Mouse (Mus musculus) pancreas, adult 10 weeks (tissue): Measurements from ENCODE around the gene Usp5. TPM values are rescaled to one million over a fixed set of nuclear protein-coding genes. Genes with fewer than 3 reads are reported as not detected.

ENCODE experiments used
- polyA plus RNA-seq: library from polyadenylated mRNA; stranded (reverse); fragments of 350-450 nt; fragmentation: Illumina TruSeq; extraction: RNeasy Lipid Tissue Mini Kit (QIAGEN cat#74804); gene quantifications from one replicate; pipeline ENCODE4 v1.2.3, GENCODE M21; 2015; ENCODE audit warnings: low read depth, low replicate concordance; ENCODE audit not compliant: insufficient read depth

The Usp5 gene
- 17.3 TPM for polyA plus RNA-seq

GRCm38 (mm10) chr6:124828868-124829798 lies at the start of gene Usp5, which contains the start of gene Cdca3:
Usp5 (minus strand) TSS chr6:124829484.
Cdca3 (plus strand) TSS chr6:124829547.

GRCm38 (mm10) chr6:124863658-124864298 lies 34.5 kb upstream of the Usp5 start, which contains the start of gene Gpr162:
Gpr162 (minus strand) TSS chr6:124863983.

GRCm38 (mm10) chr6:124856916-124857839 lies 27.9 kb upstream of the Usp5 start, which contains the start of gene P3h3:
P3h3 (minus strand) TSS chr6:124857752.

DNA sequence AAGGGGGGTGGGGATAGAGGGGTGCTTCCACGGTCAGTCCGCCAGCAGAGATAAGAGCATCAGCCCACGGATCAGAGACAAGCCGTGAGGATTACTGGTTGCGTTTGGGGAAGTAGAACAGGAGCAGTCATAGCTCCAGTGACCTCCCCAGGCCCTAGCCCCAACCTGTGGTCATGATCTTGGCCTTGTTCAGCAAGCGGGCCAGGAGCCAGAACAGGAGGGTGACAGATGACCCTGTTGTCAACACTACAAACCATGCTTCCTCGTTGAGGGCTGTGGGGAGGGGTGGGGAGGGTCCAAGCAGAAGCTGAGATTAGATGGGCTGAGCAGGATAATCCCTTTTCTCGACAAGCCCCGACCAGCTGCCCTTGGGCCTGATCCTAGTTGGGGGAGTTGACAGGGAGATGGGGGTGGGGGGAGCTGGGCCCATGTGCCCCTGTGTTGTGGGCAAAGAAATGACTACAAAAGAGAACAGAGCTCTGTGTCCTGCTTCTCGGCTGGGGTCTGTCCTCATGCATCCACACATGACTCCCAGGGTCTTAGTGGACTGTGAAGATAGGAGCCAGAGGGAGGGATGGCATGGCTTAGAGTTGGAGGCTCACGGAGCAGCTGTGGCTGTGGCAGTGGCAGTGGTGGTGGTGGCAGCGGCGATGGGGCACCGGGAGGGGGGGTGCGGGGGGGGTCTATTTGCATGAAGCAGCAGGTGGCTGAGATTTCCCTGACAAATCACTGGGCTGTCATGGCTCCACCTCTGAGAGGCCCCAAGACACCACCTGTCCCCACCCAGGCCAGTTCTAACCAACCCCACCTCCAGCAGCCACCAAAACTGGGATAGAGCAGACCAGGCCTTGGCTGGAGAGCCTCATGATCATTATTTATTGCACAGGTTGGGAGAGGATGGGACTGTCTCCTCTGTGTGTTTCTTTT lies 11.2 kb upstream of the Usp5 start, which contains the start of gene Gnb3:
Gene Gnb3 (minus strand): TSS at position 35 of the 927 bp plus-strand sequence.

DNA sequence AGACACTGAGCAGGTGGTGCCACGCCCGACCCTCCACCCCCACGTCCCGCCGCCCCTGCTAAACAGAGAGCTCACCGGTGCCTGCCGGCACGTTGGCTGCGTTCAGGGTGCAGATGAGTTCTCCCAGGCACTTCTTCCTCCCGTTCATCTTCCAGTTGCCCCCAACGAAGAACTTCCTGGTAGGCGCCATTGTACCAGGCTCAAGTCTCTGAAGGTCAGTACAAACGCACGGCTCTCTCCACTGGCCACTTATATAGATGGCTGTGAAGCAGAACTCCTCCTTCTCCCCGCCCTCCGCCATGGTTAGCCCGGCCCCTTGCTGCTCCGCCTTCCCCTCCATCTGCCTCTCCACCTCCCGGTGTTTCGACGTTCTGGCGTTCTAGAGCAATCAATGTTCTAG lies 15.4 kb downstream of the Usp5 start, which contains the start of gene Tpi1:
Gene Tpi1 (minus strand): TSS at position 364 of the 400 bp plus-strand sequence.

GRCm38 (mm10) chr6:124808358-124809012 lies 20.8 kb downstream of the Usp5 start, which contains the start of gene Spsb2:
Spsb2 (plus strand) TSS chr6:124808661.

DNA sequence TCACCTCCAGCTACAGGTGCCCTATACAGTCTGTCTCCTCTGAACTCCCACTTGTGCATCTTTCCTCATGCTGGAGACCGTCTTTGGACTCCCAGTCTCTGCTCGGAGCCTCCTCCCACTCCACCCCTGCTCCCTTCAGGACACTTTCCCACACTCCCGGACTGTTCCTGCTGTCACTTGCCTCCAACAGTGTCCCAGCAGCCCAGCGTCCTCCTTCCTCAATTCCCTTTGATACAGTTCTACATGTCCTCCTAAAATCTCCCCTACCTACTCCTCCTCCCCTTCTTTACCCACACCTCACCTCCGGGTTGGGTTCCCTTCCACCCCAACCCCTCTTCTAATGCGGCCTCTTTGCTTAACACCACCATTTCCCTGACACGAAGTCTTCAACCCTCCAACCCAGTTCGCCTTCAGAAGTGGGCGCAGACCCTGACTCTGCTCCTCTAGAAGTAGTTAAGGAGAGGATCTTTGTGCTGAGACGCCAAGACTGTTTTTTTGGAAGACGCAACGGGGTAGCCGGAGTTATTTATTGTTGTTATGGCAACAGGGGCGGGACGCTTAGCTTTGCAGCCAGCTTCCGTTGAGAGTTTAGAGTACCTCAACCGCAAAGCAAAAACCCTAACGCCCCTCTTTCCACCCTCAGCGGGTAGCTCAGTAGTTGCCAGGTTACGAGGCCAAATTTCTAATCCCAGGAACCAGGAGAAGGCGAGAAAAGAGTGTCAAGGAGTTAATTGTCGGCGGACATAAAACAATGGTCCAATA lies 49.9 kb downstream of the Usp5 start, which contains the start of gene Lrrc23:
Gene Lrrc23 (minus strand): TSS at position 506 of the 762 bp plus-strand sequence.

GRCm38 (mm10) chr6:124769101-124769765 lies 60.1 kb downstream of the Usp5 start, which contains the start of gene Eno2:
Eno2 (minus strand) TSS chr6:124769673.

Other genes with a start within 250 kb of the Usp5 start
- gene C1s2, start 193.4 kb downstream of the Usp5 start, polyA plus RNA-seq: not detected
- gene Lpcat3, start 166.5 kb downstream of the Usp5 start, polyA plus RNA-seq: 19.6 TPM
- gene Emg1, start 117.3 kb downstream of the Usp5 start, polyA plus RNA-seq: 33.9 TPM
- gene Phb2, start 117.1 kb downstream of the Usp5 start, polyA plus RNA-seq: 33.9 TPM
- 7.1 TPM for gene Ptpn6, start 90.8 kb downstream of the Usp5 start, polyA plus RNA-seq
- 65.8 TPM for gene Grcc10, start 88.1 kb downstream of the Usp5 start, polyA plus RNA-seq
- 0.89 TPM for gene Gm45234, start 73.5 kb downstream of the Usp5 start, polyA plus RNA-seq
- 10.0 TPM for gene Atn1, start 73.0 kb downstream of the Usp5 start, polyA plus RNA-seq
- gene Eno2, start 59.8 kb downstream of the Usp5 start, polyA plus RNA-seq: 4.1 TPM
- 0.98 TPM for gene Lrrc23, start 49.8 kb downstream of the Usp5 start, polyA plus RNA-seq
- gene Spsb2, start 20.8 kb downstream of the Usp5 start, polyA plus RNA-seq: 4.9 TPM
- 34.3 TPM for gene Tpi1, start 15.2 kb downstream of the Usp5 start, polyA plus RNA-seq
- gene Cdca3, start 63 bp upstream of the Usp5 start, polyA plus RNA-seq: 0.87 TPM
- 0.46 TPM for gene Gnb3, start 10.8 kb upstream of the Usp5 start, polyA plus RNA-seq
- gene P3h3, start 28.3 kb upstream of the Usp5 start, polyA plus RNA-seq: 8.8 TPM
- not detected for gene Gpr162, start 34.5 kb upstream of the Usp5 start, polyA plus RNA-seq
- gene Cd4, start 58.7 kb upstream of the Usp5 start, polyA plus RNA-seq: not detected
- gene Lag3, start 82.2 kb upstream of the Usp5 start, polyA plus RNA-seq: 2.0 TPM
- 234 TPM for gene Ptms, start 90.6 kb upstream of the Usp5 start, polyA plus RNA-seq
- gene Mlf2, start 101.9 kb upstream of the Usp5 start, polyA plus RNA-seq: 42.2 TPM
- gene Cops7a, start 136.1 kb upstream of the Usp5 start, polyA plus RNA-seq: 22.9 TPM
- 2.4 TPM for gene Pianp, start 167.2 kb upstream of the Usp5 start, polyA plus RNA-seq
- 19.0 TPM for gene Zfp384, start 179.7 kb upstream of the Usp5 start, polyA plus RNA-seq
- gene Ing4, start 210.3 kb upstream of the Usp5 start, polyA plus RNA-seq: 15.3 TPM
- 13.7 TPM for gene Acrbp, start 220.2 kb upstream of the Usp5 start, polyA plus RNA-seq
- not detected for gene Lpar5, start 238.4 kb upstream of the Usp5 start, polyA plus RNA-seq